Mouse (Mus musculus) lung, postnatal 0 days (tissue): Measurements from ENCODE around the gene Btbd10.

Source experiments
- CTCF ChIP-seq: IDR thresholded peaks from 2 replicates; pipeline ENCODE4 v1.5.1; 2016; ENCODE audit warnings: antibody characterized with exemption, mild to moderate bottlenecking
- EP300 ChIP-seq: IDR thresholded peaks from 2 replicates; pipeline ENCODE4 v1.6.1; 2016; ENCODE audit warnings: antibody characterized with exemption, mild to moderate bottlenecking, control low read depth

- TF ChIP-seq CTCF = no peak
- TF ChIP-seq EP300 = no peak
Measured at GRCm38 (mm10) chr7:113270551-113270950, 98.6 kb downstream of the Btbd10 start.
